Mouse (Mus musculus) heart, embryonic 12.5 days (tissue): ENCODE measurements around the gene Pxdc1. TPM values are rescaled to one million over a fixed set of nuclear protein-coding genes. Genes with fewer than 3 reads are reported as not detected.

Experiments used
- ATAC-seq: fragments of 200-750 bp; cut with Nextera tagmentation; 2 replicates; pipeline ENCODE4 v1.8.0; 2017; ENCODE audit warnings: moderate TSS enrichment, moderate library complexity; ENCODE audit not compliant: insufficient number of reproducible peaks, low FRiP score
- H3K27ac ChIP-seq: fragments of 300-500 bp; sonication (generic); 2 replicates; pipeline ENCODE4 v1.5.1; 2016; ENCODE audit warnings: mild to moderate bottlenecking, moderate library complexity; ENCODE audit not compliant: poor library complexity, severe bottlenecking
- H3K27me3 ChIP-seq: fragments of 300-500 bp; sonication (generic); replicated peaks from 2 replicates; pipeline ENCODE4 v1.6.1; 2016; ENCODE audit warnings: mild to moderate bottlenecking, moderate library complexity
- H3K36me3 ChIP-seq: fragments of 300-500 bp; sonication (generic); 2 replicates; pipeline ENCODE4 v1.6.1; 2016; ENCODE audit warnings: mild to moderate bottlenecking, moderate library complexity
- H3K4me1 ChIP-seq: fragments of 300-500 bp; sonication (generic); replicated peaks from 2 replicates; pipeline ENCODE4 v1.6.1; 2016; ENCODE audit warnings: mild to moderate bottlenecking
- H3K4me2 ChIP-seq: fragments of 300-500 bp; sonication (generic); 2 replicates; pipeline ENCODE4 v1.6.1; 2016; ENCODE audit warnings: mild to moderate bottlenecking, moderate library complexity
- H3K4me3 ChIP-seq: fragments of 300-500 bp; sonication (generic); 2 replicates; pipeline ENCODE4 v1.5.1; 2016; ENCODE audit warnings: mild to moderate bottlenecking
- H3K9ac ChIP-seq: fragments of 300-500 bp; sonication (generic); 2 replicates; pipeline ENCODE4 v1.6.1; 2016; ENCODE audit warnings: mild to moderate bottlenecking, moderate library complexity
- H3K9me3 ChIP-seq: fragments of 300-500 bp; sonication (generic); replicated peaks from 2 replicates; pipeline ENCODE4 v1.6.1; 2016; ENCODE audit warnings: mild to moderate bottlenecking, moderate library complexity
- WGBS: fragments of 180-500 bp; shearing (Covaris S2); methylation state at CpG from one replicate; pipeline ENCODE4 v1.1.7; 2016; 5-methylcytosine and 5-hydroxymethylcytosine counted together
- polyA plus RNA-seq: library from polyadenylated mRNA; unstranded; fragments of >200 nt; fragmentation: Nextera tagmentation; extraction: Ambion mirVana; gene quantifications from 2 replicates; pipeline ENCODE4 v1.2.1, GENCODE M21; 2016

Pxdc1 gene
- polyA plus RNA-seq, 1 experiment from 2014 or later = 23.8 TPM

- WGBS = 15% methylated on average over 10 of the region's 10 CpGs
- H3K27ac ChIP-seq = peak overlapping the region; percentile 86
- no peaks in the 10 kb centered on the region for H3K36me3 ChIP-seq
- peaks cover 43% of the 10 kb centered on the region for H3K4me1 ChIP-seq
- H3K4me2 ChIP-seq = peak overlapping the region; percentile 85
- H3K4me3 ChIP-seq = peak overlapping the region; percentile 78
- H3K9ac ChIP-seq = peak overlapping the region; percentile 81
- H3K27me3 ChIP-seq = no peaks in the 10 kb centered on the region
- H3K9me3 ChIP-seq = no peaks in the 10 kb centered on the region
- ATAC-seq = 0 out of 2 replicates have a peak, but pooled peaks have one; percentile 19
These were observed 2.3 kb downstream of the Pxdc1 start for GRCm38 (mm10) chr13:34650953-34651352.

GRCm38 (mm10) chr13:34650371-34650770 is 2.9 kb downstream of the Pxdc1 start:
- no peaks in the 10 kb centered on the region for H3K9me3 ChIP-seq
- H3K27me3 ChIP-seq = no peaks in the 10 kb centered on the region
- peak overlapping the region; percentile 85 for H3K4me2 ChIP-seq
- no peaks in the 10 kb centered on the region for H3K36me3 ChIP-seq
- H3K27ac ChIP-seq = peak overlapping the region; percentile 86; the same call in 1 of the 2 replicates
- H3K9ac ChIP-seq = peak overlapping the region; percentile 81; the same call in 1 of the 2 replicates
- H3K4me1 ChIP-seq = peaks cover 49% of the 10 kb centered on the region
- no peak for ATAC-seq
- 46% methylated on average over 6 of the region's 6 CpGs for WGBS
- H3K4me3 ChIP-seq = peak overlapping the region; percentile 78

- Histone ChIP-seq H3K9ac (no peak overlapping the region), H3K36me3 (no peaks in the 10 kb centered on the region), H3K27me3 (no peaks in the 10 kb centered on the region), H3K27ac (no peak overlapping the region), H3K9me3 (no peaks in the 10 kb centered on the region), H3K4me2 (peak overlapping the region; percentile 85), H3K4me1 (peaks cover 57% of the 10 kb centered on the region), H3K4me3 (no peak overlapping the region)
- no peak for ATAC-seq
- 43% methylated on average over 4 of the region's 4 CpGs for WGBS
These were observed 5.5 kb downstream of the Pxdc1 start for GRCm38 (mm10) chr13:34647751-34648150.

GRCm38 (mm10) chr13:34647221-34647620 is 6.1 kb downstream of the Pxdc1 start:
- WGBS = 70% methylated on average over 8 of the region's 8 CpGs
- Histone ChIP-seq H3K27ac (no peak overlapping the region), H3K4me3 (no peak overlapping the region), H3K4me2 (0 out of 2 replicates have a peak overlapping the region, but pooled peaks have one; percentile 14), H3K27me3 (no peaks in the 10 kb centered on the region), H3K9ac (no peak overlapping the region), H3K4me1 (peaks cover 57% of the 10 kb centered on the region), H3K9me3 (no peaks in the 10 kb centered on the region), H3K36me3 (no peaks in the 10 kb centered on the region)
- ATAC-seq = no peak

GRCm38 (mm10) chr13:34646240-34646750 is 7.0 kb downstream of the Pxdc1 start:
- 40% methylated on average over 7 of the region's 7 CpGs for WGBS
- Histone ChIP-seq H3K4me1 (peaks cover 57% of the 10 kb centered on the region), H3K36me3 (no peaks in the 10 kb centered on the region), H3K27me3 (no peaks in the 10 kb centered on the region), H3K4me3 (no peak overlapping the region), H3K9me3 (no peaks in the 10 kb centered on the region), H3K9ac (no peak overlapping the region), H3K27ac (no peak overlapping the region), H3K4me2 (0 out of 2 replicates have a peak overlapping the region, but pooled peaks have one; percentile 14)
- no peak for ATAC-seq

- Histone ChIP-seq H3K27me3 (no peaks in the 10 kb centered on the region), H3K9me3 (no peaks in the 10 kb centered on the region), H3K4me1 (peaks cover 55% of the 10 kb centered on the region), H3K9ac (no peak overlapping the region), H3K4me3 (no peak overlapping the region), H3K4me2 (no peak overlapping the region), H3K27ac (no peak overlapping the region), H3K36me3 (no peaks in the 10 kb centered on the region)
- ATAC-seq = no peak
- WGBS = 78% methylated on average over 5 of the region's 5 CpGs
These were observed 7.8 kb downstream of the Pxdc1 start for GRCm38 (mm10) chr13:34645519-34645918.

- Histone ChIP-seq H3K4me3 (no peak overlapping the region), H3K27me3 (no peaks in the 10 kb centered on the region), H3K9me3 (no peaks in the 10 kb centered on the region), H3K36me3 (no peaks in the 10 kb centered on the region), H3K9ac (no peak overlapping the region), H3K27ac (no peak overlapping the region), H3K4me1 (peaks cover 48% of the 10 kb centered on the region), H3K4me2 (no peak overlapping the region)
- no peak for ATAC-seq
- 75% methylated on average over 14 of the region's 14 CpGs for WGBS
These were observed 8.9 kb downstream of the Pxdc1 start for GRCm38 (mm10) chr13:34644401-34644800.

GRCm38 (mm10) chr13:34643926-34644325 is 9.4 kb downstream of the Pxdc1 start:
- H3K4me2 ChIP-seq = no peak overlapping the region
- H3K9ac ChIP-seq = no peak overlapping the region
- 68% methylated on average over 4 of the region's 4 CpGs for WGBS
- H3K36me3 ChIP-seq = no peaks in the 10 kb centered on the region
- no peak overlapping the region for H3K4me3 ChIP-seq
- no peak overlapping the region for H3K27ac ChIP-seq
- peaks cover 46% of the 10 kb centered on the region for H3K4me1 ChIP-seq
- H3K9me3 ChIP-seq = no peaks in the 10 kb centered on the region
- H3K27me3 ChIP-seq = no peaks in the 10 kb centered on the region
- ATAC-seq = no peak

- peaks cover 6% of the 10 kb centered on the region for H3K36me3 ChIP-seq
- no peak overlapping the region for H3K4me2 ChIP-seq
- no peak overlapping the region for H3K4me3 ChIP-seq
- 34% methylated on average over 7 of the region's 7 CpGs for WGBS
- H3K4me1 ChIP-seq = peaks cover 39% of the 10 kb centered on the region
- ATAC-seq = no peak
- no peaks in the 10 kb centered on the region for H3K9me3 ChIP-seq
- H3K9ac ChIP-seq = no peak overlapping the region
- H3K27ac ChIP-seq = no peak overlapping the region
- no peaks in the 10 kb centered on the region for H3K27me3 ChIP-seq
These were observed 10.1 kb downstream of the Pxdc1 start for GRCm38 (mm10) chr13:34642941-34643875.

GRCm38 (mm10) chr13:34641066-34641465 is 12.2 kb downstream of the Pxdc1 start:
- Histone ChIP-seq H3K27me3 (no peaks in the 10 kb centered on the region), H3K9ac (no peak overlapping the region), H3K4me2 (no peak overlapping the region), H3K4me3 (no peak overlapping the region), H3K36me3 (peaks cover 21% of the 10 kb centered on the region), H3K9me3 (no peaks in the 10 kb centered on the region), H3K4me1 (peaks cover 19% of the 10 kb centered on the region), H3K27ac (no peak overlapping the region)
- 55% methylated on average over 2 of the region's 2 CpGs for WGBS
- ATAC-seq = no peak

GRCm38 (mm10) chr13:34635978-34636377 is 17.3 kb downstream of the Pxdc1 start:
- H3K27ac ChIP-seq = 0 out of 2 replicates have a peak overlapping the region, but pooled peaks have one; percentile 6

More at GRCm38 (mm10) chr13:34635978-34636377, 17.3 kb downstream of the Pxdc1 start:
- WGBS = 34% methylated on average over 5 of the region's 5 CpGs
- Histone ChIP-seq H3K27me3 (no peaks in the 10 kb centered on the region), H3K9ac (no peak overlapping the region), H3K4me2 (no peak overlapping the region), H3K9me3 (no peaks in the 10 kb centered on the region), H3K4me1 (no peaks in the 10 kb centered on the region), H3K36me3 (peaks cover 32% of the 10 kb centered on the region), H3K4me3 (no peak overlapping the region)
- peak; percentile 38; the same call in 1 of the 2 replicates for ATAC-seq
